Mouse (Mus musculus): Measurements from ENCODE around the gene Lrfn4. TPM values are rescaled to one million over a fixed set of nuclear protein-coding genes. Genes with fewer than 3 reads are reported as not detected.

The Lrfn4 gene
- polyA plus RNA-seq, 1 experiment = 28.1 TPM

DNA sequence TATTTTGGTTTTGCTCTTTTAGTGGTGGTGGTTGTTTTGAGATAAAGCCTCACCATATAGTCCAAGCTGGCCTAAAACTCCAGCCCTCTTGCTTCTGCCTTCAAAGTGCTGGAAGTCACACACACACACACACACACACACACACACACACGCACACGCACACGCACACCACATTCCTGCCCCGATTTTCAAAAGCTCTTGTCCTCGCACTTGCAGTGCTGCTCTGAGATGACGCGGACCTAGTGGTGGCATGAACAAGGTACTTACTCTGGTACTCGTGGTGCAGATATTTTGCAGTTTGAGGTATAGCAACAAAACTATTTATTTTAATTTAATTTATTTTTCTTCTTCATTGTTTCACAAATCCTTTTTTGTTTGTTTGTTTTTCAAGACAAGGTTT lies 43.0 kb downstream of the Lrfn4 start:
- Histone ChIP-seq H3K4me1 (ENCODE audit: control insufficient read depth, insufficient read depth, low read length) (no peaks in the 10 kb centered on the region; the same call in 1 of the 2 replicates), H3K27ac (ENCODE audit: insufficient read depth, low read length) (no peak overlapping the region), H3K4me3 (ENCODE audit: insufficient read depth, low read length) (no peak overlapping the region)
- TF ChIP-seq CTCF (IDR thresholded peaks at IDR 0.05; ENCODE audit: extremely low read depth, insufficient read depth, low read length) (no peak), POLR2A (IDR thresholded peaks at IDR 0.05; ENCODE audit: extremely low read depth, insufficient read depth, low read length) (no peak)

DNA sequence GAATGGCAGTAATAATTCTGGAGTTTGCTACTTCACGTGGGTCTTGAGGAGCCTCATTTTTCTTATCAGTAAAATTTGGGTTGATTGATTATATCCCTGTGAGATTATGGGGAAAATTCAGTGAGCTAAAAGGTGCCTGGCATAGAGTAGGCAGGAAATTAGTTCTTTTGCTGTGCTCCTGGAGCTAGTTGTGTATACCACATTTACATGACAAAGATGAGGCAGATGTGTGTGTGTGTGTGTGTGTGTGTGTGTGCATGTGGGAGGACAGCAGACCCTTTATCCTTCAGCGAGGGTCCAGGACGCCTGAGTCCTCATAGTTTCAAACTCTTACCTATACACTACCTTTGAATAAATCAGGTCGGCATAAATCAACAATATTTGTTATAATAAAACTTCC lies 43.4 kb downstream of the Lrfn4 start:
- TF ChIP-seq CTCF (IDR thresholded peaks at IDR 0.05; ENCODE audit: extremely low read depth, insufficient read depth, low read length) (no peak), POLR2A (IDR thresholded peaks at IDR 0.05; ENCODE audit: extremely low read depth, insufficient read depth, low read length) (no peak)
- Histone ChIP-seq H3K4me3 (ENCODE audit: insufficient read depth, low read length) (no peak overlapping the region), H3K27ac (ENCODE audit: insufficient read depth, low read length) (no peak overlapping the region), H3K4me1 (ENCODE audit: control insufficient read depth, insufficient read depth, low read length) (no peaks in the 10 kb centered on the region; the same call in 1 of the 2 replicates)

DNA sequence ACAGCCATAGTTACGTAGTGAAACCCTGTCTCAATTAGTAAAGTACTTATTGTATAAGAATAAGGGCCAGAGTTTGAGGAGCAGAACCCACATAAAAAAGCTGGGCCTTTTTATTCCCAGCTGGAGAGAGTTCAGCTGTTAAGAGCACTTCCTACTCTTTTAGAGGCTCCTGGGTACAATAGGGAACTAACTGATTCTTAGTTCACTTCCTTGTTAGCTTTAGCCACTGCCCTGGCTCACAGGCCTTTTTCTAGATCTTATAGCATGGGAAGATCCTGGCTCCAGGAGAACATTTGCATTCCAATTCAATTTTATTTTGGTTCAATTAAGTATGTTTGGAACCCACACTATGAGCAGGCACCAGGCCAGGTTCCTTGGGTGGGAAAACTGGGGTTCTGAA lies 43.8 kb downstream of the Lrfn4 start:
- H3K4me1 ChIP-seq (ENCODE audit: control insufficient read depth, insufficient read depth, low read length) = no peaks in the 10 kb centered on the region; the same call in 1 of the 2 replicates
- no peak overlapping the region for H3K27ac ChIP-seq (ENCODE audit: insufficient read depth, low read length)
- H3K4me3 ChIP-seq (ENCODE audit: insufficient read depth, low read length) = no peak overlapping the region
- no peak for TF ChIP-seq CTCF (IDR thresholded peaks at IDR 0.05; ENCODE audit: extremely low read depth, insufficient read depth, low read length)
- no peak for TF ChIP-seq POLR2A (IDR thresholded peaks at IDR 0.05; ENCODE audit: extremely low read depth, insufficient read depth, low read length)

DNA sequence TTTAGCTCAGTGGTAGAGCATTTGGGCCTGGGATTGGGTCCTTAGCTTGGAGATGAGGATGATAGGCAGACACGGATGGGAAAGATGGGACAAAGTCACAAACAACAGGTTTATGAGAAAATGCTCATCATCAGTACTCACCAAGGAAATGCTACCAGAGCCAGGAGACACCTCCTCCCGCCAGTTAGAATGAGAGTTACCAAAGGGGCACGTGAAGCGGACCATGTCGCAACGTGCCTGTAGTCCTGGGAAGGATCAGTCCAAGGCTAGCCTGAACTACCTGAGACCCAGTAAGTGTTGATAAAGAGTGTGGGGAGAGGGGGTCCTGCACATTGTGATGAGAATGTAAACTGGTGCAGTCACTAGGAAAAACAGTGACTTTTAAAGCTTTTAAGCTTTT lies 44.7 kb downstream of the Lrfn4 start:
- Histone ChIP-seq H3K4me3 (ENCODE audit: insufficient read depth, low read length) (no peak overlapping the region), H3K27ac (ENCODE audit: insufficient read depth, low read length) (no peak overlapping the region), H3K4me1 (ENCODE audit: control insufficient read depth, insufficient read depth, low read length) (no peaks in the 10 kb centered on the region; the same call in 1 of the 2 replicates)
- TF ChIP-seq CTCF (IDR thresholded peaks at IDR 0.05; ENCODE audit: extremely low read depth, insufficient read depth, low read length) (no peak), POLR2A (IDR thresholded peaks at IDR 0.05; ENCODE audit: extremely low read depth, insufficient read depth, low read length) (no peak)

DNA sequence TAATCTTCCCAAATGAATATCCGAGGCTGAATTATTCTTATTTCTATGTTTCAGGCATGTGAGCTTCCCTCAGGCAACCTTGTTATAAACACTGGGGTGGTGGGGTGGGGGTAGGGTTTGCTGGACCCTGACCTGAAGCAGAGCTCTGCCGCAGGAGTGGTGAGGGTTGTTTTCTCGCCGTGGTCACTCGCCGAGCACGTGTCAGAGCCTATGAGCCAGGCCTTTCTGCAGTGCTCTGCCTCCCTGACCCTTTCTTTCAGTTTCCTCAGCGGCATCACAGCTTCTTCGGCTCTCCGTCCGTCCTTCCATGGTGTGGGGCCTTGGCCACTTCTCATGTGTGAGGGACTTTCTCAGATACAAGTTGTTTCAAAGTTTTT lies 45.2 kb downstream of the Lrfn4 start:
- no peak overlapping the region for H3K4me3 ChIP-seq (ENCODE audit: insufficient read depth, low read length)
- TF ChIP-seq CTCF (IDR thresholded peaks at IDR 0.05; ENCODE audit: extremely low read depth, insufficient read depth, low read length) = no peak
- TF ChIP-seq POLR2A (IDR thresholded peaks at IDR 0.05; ENCODE audit: extremely low read depth, insufficient read depth, low read length) = no peak
- no peaks in the 10 kb centered on the region; the same call in 1 of the 2 replicates for H3K4me1 ChIP-seq (ENCODE audit: control insufficient read depth, insufficient read depth, low read length)
- H3K27ac ChIP-seq (ENCODE audit: insufficient read depth, low read length) = no peak overlapping the region

DNA sequence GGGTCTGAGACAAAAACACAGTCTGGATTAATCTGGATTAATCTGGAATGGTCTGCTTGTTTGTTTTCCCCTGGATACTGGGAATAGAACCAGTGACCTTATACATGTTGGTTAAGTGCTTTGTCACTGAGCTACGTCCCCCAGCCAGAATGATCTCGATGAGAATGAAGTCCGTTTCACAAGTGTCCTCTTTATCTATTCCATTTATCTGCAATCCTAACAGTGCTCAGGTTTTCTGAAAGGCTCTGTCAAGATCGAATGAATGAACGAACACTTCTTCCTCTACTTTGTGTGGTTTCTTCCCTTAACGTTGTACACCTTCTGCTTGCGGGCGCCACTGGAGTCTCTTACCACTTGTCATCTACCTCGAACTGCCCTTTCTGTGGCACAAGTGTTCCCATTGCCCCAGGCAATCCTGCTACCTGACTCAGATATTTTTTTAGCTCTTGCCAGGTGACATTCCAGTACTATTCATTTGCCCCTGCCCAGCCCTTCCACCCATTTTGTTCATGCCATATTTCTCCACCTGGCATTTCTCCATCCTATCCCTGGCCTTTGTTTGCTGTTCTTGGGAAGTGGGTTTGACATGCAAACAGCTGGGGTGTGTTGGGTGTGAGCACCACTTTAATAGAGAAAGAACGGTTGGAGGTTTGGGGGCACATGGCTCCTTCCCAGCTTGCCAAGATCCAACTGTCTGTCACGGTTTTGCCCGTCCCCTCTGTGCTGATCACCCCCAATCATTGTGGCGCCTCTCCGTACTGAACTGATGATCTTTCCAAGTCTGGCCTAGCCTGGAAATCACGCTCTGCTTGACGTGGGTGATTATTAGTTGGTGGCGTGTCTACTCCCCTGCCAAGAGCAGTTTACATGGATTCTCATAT lies 45.9 kb downstream of the Lrfn4 start:
- no peak for TF ChIP-seq CTCF (IDR thresholded peaks at IDR 0.05; ENCODE audit: extremely low read depth, insufficient read depth, low read length)
- TF ChIP-seq POLR2A (IDR thresholded peaks at IDR 0.05; ENCODE audit: extremely low read depth, insufficient read depth, low read length) = no peak
- no peak overlapping the region for H3K27ac ChIP-seq (ENCODE audit: insufficient read depth, low read length)
- H3K4me1 ChIP-seq (ENCODE audit: control insufficient read depth, insufficient read depth, low read length) = no peaks in the 10 kb centered on the region; the same call in 1 of the 2 replicates
- no peak overlapping the region for H3K4me3 ChIP-seq (ENCODE audit: insufficient read depth, low read length)

DNA sequence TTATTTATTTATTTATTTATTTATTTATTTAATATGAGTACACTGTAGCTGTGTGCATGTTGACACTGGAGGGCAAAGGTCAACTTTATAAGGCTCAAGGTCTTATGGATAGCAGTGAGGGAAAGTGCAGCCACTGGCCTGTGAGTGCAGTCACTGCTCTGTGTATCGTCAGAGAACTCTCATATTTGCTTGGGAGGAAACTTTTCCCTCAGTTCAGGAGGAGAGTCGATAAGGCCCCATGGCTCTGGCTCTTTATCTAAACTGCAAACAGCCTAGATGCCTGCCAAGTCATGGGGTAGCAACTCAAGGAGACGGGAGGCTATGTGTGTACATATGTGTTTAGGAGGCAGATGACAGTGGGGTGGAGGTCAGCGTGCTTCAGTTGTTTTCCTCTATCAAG lies 46.6 kb downstream of the Lrfn4 start:
- Histone ChIP-seq H3K4me1 (ENCODE audit: control insufficient read depth, insufficient read depth, low read length) (no peaks in the 10 kb centered on the region; the same call in 1 of the 2 replicates), H3K27ac (ENCODE audit: insufficient read depth, low read length) (no peak overlapping the region), H3K4me3 (ENCODE audit: insufficient read depth, low read length) (no peak overlapping the region)
- TF ChIP-seq CTCF (IDR thresholded peaks at IDR 0.05; ENCODE audit: extremely low read depth, insufficient read depth, low read length) (no peak), POLR2A (IDR thresholded peaks at IDR 0.05; ENCODE audit: extremely low read depth, insufficient read depth, low read length) (no peak)

DNA sequence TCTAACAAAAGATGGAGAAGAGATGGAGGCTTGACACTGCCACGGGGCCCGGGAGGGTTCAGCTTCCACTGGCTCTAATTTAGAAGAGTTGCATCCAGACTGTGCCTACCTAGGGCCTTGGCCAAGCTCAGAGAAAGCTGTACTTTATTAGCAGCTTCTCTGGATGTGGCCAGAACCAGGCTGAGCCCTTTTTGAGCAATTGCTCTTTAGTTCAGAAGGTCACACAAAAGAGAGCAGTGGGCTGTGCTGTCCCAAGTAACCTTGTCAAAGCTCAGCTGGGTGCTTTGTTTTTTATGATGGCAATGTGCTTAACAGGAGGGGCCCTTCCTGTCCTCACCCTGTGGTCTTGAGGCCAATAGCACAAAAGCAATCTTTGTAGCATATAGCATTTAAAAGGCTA lies 47.8 kb downstream of the Lrfn4 start:
- no peak overlapping the region for H3K27ac ChIP-seq (ENCODE audit: insufficient read depth, low read length)
- no peak for TF ChIP-seq CTCF (IDR thresholded peaks at IDR 0.05; ENCODE audit: extremely low read depth, insufficient read depth, low read length)
- no peak for TF ChIP-seq POLR2A (IDR thresholded peaks at IDR 0.05; ENCODE audit: extremely low read depth, insufficient read depth, low read length)
- no peaks in the 10 kb centered on the region; the same call in 1 of the 2 replicates for H3K4me1 ChIP-seq (ENCODE audit: control insufficient read depth, insufficient read depth, low read length)
- H3K4me3 ChIP-seq (ENCODE audit: insufficient read depth, low read length) = no peak overlapping the region

DNA sequence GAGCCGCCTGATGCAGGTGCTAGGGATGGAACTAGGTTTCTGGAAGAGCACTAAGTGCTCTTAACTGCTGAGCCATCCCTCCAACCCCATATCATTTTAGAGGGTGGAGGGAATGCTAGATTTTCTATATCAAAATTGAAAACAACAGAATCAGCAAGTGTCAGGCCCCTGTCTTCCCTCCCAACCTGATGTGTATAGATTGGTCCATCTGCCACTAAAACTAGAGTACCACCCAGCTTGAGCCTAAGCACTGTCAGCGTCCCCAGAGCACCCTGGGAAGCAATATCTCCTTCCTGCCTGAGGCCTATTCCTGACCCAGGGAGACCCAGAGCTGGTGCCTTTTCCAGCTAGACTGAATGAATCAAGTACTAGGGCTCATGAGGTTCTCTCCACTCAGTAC lies 48.6 kb downstream of the Lrfn4 start:
- no peak for TF ChIP-seq POLR2A (IDR thresholded peaks at IDR 0.05; ENCODE audit: extremely low read depth, insufficient read depth, low read length)
- no peak for TF ChIP-seq CTCF (IDR thresholded peaks at IDR 0.05; ENCODE audit: extremely low read depth, insufficient read depth, low read length)
- Histone ChIP-seq H3K27ac (ENCODE audit: insufficient read depth, low read length) (no peak overlapping the region), H3K4me1 (ENCODE audit: control insufficient read depth, insufficient read depth, low read length) (no peaks in the 10 kb centered on the region; the same call in 1 of the 2 replicates), H3K4me3 (ENCODE audit: insufficient read depth, low read length) (no peak overlapping the region)

DNA sequence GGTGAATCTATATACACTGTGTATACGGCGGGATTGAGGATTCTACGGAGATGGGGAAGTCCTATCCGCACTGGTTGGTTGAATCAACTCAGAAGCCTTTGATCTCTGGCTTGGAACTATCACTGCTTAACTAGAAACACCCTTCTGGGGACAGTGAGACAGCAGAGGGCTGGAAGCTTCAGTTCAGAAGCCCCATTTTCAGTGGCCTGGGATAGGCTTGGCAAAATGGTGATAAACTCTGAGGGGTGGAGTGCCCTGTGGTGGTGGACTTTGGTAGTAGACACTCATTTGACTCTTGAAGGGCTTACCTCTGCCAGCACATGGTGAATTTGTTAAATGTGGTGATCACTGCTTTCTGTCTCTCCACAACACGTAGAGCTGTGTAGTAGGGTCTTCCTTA lies 49.8 kb downstream of the Lrfn4 start:
- H3K4me3 ChIP-seq (ENCODE audit: insufficient read depth, low read length) = no peak overlapping the region
- no peak overlapping the region for H3K27ac ChIP-seq (ENCODE audit: insufficient read depth, low read length)
- H3K4me1 ChIP-seq (ENCODE audit: control insufficient read depth, insufficient read depth, low read length) = no peaks in the 10 kb centered on the region
- TF ChIP-seq POLR2A (IDR thresholded peaks at IDR 0.05; ENCODE audit: extremely low read depth, insufficient read depth, low read length) = no peak
- TF ChIP-seq CTCF (IDR thresholded peaks at IDR 0.05; ENCODE audit: extremely low read depth, insufficient read depth, low read length) = no peak

Other genes with a start within 250 kb of the Lrfn4 start
- 66.1 and 66.2 TPM in 2 replicates for gene Kdm2a, start 217.4 kb downstream of the Lrfn4 start, polyA plus RNA-seq (2012; rRNA removed)
- gene Rhod, start 176.2 kb downstream of the Lrfn4 start, polyA plus RNA-seq (2012; rRNA removed) = 1.3 TPM in 2 replicates
- gene Syt12, start 138.2 kb downstream of the Lrfn4 start, polyA plus RNA-seq (2012; rRNA removed) = 24.6 and 26.4 TPM in 2 replicates
- not detected in 2 replicates for gene 2010003K11Rik, start 117.1 kb downstream of the Lrfn4 start, polyA plus RNA-seq (2012; rRNA removed)
- gene Pcx, start 105.2 kb downstream of the Lrfn4 start, polyA plus RNA-seq (2012; rRNA removed) = 39.3 and 41.4 TPM in 2 replicates
- 52.9 and 54.0 TPM in 2 replicates for gene Rce1, start 10.0 kb upstream of the Lrfn4 start, polyA plus RNA-seq (2012; rRNA removed)
- 3.3 and 3.7 TPM in 2 replicates for gene Gm960, start 83.0 kb upstream of the Lrfn4 start, polyA plus RNA-seq (2012; rRNA removed)
- 198 and 220 TPM in 2 replicates for gene Sptbn2, start 95.5 kb upstream of the Lrfn4 start, polyA plus RNA-seq (2012; rRNA removed)
- 16.0 and 17.8 TPM in 2 replicates for gene Rbm4b, start 140.8 kb upstream of the Lrfn4 start, polyA plus RNA-seq (2012; rRNA removed)
- gene Rbm4, start 178.2 kb upstream of the Lrfn4 start, polyA plus RNA-seq (2012; rRNA removed) = 57.4 and 61.8 TPM in 2 replicates
- 16.7 and 18.9 TPM in 2 replicates for gene Gm21992, start 195.9 kb upstream of the Lrfn4 start, polyA plus RNA-seq (2012; rRNA removed)
- gene Rbm14, start 196.0 kb upstream of the Lrfn4 start, polyA plus RNA-seq (2012; rRNA removed) = 22.8 and 25.1 TPM in 2 replicates
- gene Ccs, start 223.7 kb upstream of the Lrfn4 start, polyA plus RNA-seq (2012; rRNA removed) = 48.7 and 49.1 TPM in 2 replicates
- gene Ccdc87, start 223.7 kb upstream of the Lrfn4 start, polyA plus RNA-seq (2012; rRNA removed) = 2.0 and 2.1 TPM in 2 replicates
- gene Ctsf, start 239.5 kb upstream of the Lrfn4 start, polyA plus RNA-seq (2012; rRNA removed) = 133 and 142 TPM in 2 replicates

Data from cortical plate, adult 2 months (tissue).